Mouse (Mus musculus): ENCODE results near the gene Asic2. TPM values are rescaled to one million over a fixed set of nuclear protein-coding genes. Genes with fewer than 3 reads are reported as not detected.

Asic2 gene
- total RNA-seq (2023), result not detected

GRCm38 (mm10) chr11:81968401-81968881, at the start of gene Asic2:
Asic2 (minus strand) TSS chr11:81968457.

GRCm38 (mm10) chr11:81860250-81860972, 107.8 kb downstream of the Asic2 start, which contains the start of gene 5530401A14Rik:
5530401A14Rik (plus strand) TSS chr11:81860673.

GRCm38 (mm10) chr11:80858065-80858464, 1110.2 kb downstream of the Asic2 start, which contains the start of gene Spaca3:
Spaca3 (plus strand) TSS chr11:80858365.

Other genes with a start within 250 kb of the Asic2 start
- gene 5530401A14Rik, start 107.8 kb downstream of the Asic2 start, total RNA-seq (2023), result not detected
- gene Ccl2, start 67.1 kb upstream of the Asic2 start, total RNA-seq (2023), result 100 to 1,000 TPM; 116 to 119 TPM
- not detected for gene Gm17268, start 70.1 kb upstream of the Asic2 start, total RNA-seq (2023)
- gene Ccl7, start 77.3 kb upstream of the Asic2 start, total RNA-seq (2023), result 1 to 10 TPM in 1 of 2 experiments, under 1 TPM in 1; 0.94 to 1.3 TPM
- not detected for gene Ccl11, start 89.4 kb upstream of the Asic2 start, total RNA-seq (2023)
- gene Ccl12, start 133.4 kb upstream of the Asic2 start, total RNA-seq (2023), result not detected
- gene Ccl8, start 146.7 kb upstream of the Asic2 start, total RNA-seq (2023), result not detected